Mouse (Mus musculus) midbrain, embryonic 14.5 days (tissue): Measurements from ENCODE around the gene C2cd3. TPM values are rescaled to one million over a fixed set of nuclear protein-coding genes. Genes with fewer than 3 reads are reported as not detected.

ENCODE experiments used
- ATAC-seq: fragments of 200-750 bp; cut with Nextera tagmentation; 2 replicates; pipeline ENCODE4 v1.8.0; 2017; ENCODE audit warnings: moderate number of reproducible peaks, moderate library complexity; ENCODE audit not compliant: low FRiP score, low TSS enrichment
- DNase-seq: peaks from one replicate; pipeline ENCODE4 v3.0.0-alpha.2; 2015
- H3K27ac ChIP-seq: fragments of 300-500 bp; sonication (generic); replicated peaks from 2 replicates; pipeline ENCODE4 v1.5.1; 2014; ENCODE audit warnings: mild to moderate bottlenecking, low read depth, low read length, moderate library complexity
- H3K27me3 ChIP-seq: fragments of 300-500 bp; sonication (generic); 2 replicates; pipeline ENCODE4 v1.6.1; 2014; ENCODE audit warnings: low read length, control low read depth, mixed read lengths; ENCODE audit not compliant: control insufficient read depth, insufficient read depth
- H3K36me3 ChIP-seq: fragments of 300-500 bp; sonication (generic); 2 replicates; pipeline ENCODE4 v1.6.1; 2014; ENCODE audit warnings: low read length, control low read depth; ENCODE audit not compliant: control insufficient read depth, insufficient read depth
- H3K4me1 ChIP-seq: fragments of 300-500 bp; sonication (generic); 2 replicates; pipeline ENCODE4 v1.6.1; 2014; ENCODE audit warnings: mild to moderate bottlenecking, antibody characterized with exemption, low read length, control low read depth; ENCODE audit not compliant: control insufficient read depth, insufficient read depth
- H3K4me2 ChIP-seq: fragments of 300-500 bp; sonication (generic); 2 replicates; pipeline ENCODE4 v1.6.1; 2014; ENCODE audit warnings: mild to moderate bottlenecking, low read length, moderate library complexity
- H3K4me3 ChIP-seq: fragments of 300-500 bp; sonication (generic); replicated peaks from 2 replicates; pipeline ENCODE4 v1.5.1; 2014; ENCODE audit warnings: low read depth, low read length
- H3K9ac ChIP-seq: fragments of 300-500 bp; sonication (generic); replicated peaks from 2 replicates; pipeline ENCODE4 v1.6.1; 2014; ENCODE audit warnings: mild to moderate bottlenecking, low read length, moderate library complexity
- H3K9me3 ChIP-seq: fragments of 300-500 bp; sonication (generic); 2 replicates; pipeline ENCODE4 v1.6.1; 2016; ENCODE audit warnings: low read length, control low read depth, mixed read lengths; ENCODE audit not compliant: control insufficient read depth
- WGBS: fragments of 180-500 bp; shearing (Covaris S2); extraction: QIAGEN DNeasy Blood & Tissue Kit; methylation state at CpG from one replicate; pipeline ENCODE4 v1.1.7; 2014; 5-methylcytosine and 5-hydroxymethylcytosine counted together
- polyA plus RNA-seq: library from polyadenylated mRNA; unstranded; fragments of >200 nt; fragmentation: Nextera tagmentation; extraction: Ambion mirVana; gene quantifications from 2 replicates; pipeline ENCODE4 v1.2.1, GENCODE M21; 2014

The C2cd3 gene
- 27.7 and 28.7 TPM in 2 replicates for polyA plus RNA-seq

DNA sequence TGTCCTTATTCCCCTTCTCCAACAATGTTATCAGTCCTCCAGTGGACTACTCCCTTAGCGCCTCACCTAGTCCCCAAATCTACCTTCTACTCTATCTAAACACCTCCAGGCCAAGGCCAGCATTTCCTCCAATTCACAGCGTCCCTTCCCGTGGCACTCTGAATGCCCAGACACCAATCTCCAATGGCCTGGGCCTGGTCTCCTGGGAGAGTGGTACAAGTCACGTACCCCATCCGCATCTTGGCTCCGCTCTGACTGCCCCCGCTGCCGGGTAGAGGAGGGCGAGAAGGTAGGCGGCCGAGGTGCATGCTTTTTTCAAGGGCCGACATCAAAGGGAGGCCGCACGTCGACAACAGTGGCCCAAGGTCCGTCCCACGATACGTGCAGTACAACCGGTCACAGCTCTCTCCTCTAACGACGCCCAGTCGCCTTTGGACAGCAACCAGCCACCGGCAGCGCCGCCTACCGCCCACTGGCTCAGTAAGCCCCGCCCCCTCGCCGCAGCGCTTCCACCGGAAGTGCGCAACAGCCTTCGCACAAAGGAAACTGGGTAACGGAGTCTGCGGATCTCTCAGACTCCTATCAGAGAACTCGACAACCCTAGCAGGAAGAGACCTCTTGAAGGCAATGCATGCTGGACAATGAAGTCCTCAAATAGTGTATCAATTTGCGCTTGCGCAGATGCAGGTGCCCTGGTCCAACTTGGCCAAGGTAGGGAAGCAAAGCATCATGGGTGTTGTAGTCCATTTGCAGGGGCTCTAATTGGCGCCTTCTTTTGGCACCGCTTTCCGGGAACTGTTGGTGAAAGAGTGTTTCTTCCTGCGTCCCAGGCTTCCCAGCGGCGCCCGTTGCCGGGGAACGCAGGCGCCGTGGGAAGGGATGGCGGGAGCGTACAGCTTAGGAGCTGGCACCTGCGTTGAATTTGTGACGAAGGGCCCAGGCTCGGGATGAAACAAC lies at the start of gene C2cd3, which contains the start of gene Ppme1:
Gene C2cd3 (plus strand): TSS at position 739 of the 957 bp plus-strand sequence.
Gene Ppme1 (minus strand): TSS at position 813 of the 957 bp plus-strand sequence.
- Histone ChIP-seq H3K9me3 (no peaks in the 10 kb centered on the region), H3K36me3 (peaks cover 19% of the 10 kb centered on the region), H3K4me3 (peak within 1 kb of the TSS; percentile 82), H3K27ac (peak within 1 kb of the TSS; percentile 93), H3K27me3 (no peaks in the 10 kb centered on the region), H3K4me2 (peak within 1 kb of the TSS; percentile 72), H3K4me1 (peaks cover 26% of the 10 kb centered on the region), H3K9ac (peak within 1 kb of the TSS; percentile 88)
- ATAC-seq (peak; percentile 98), DNase-seq (peak; percentile 100)
- WGBS, result under 1% methylated on average over 54 of the region's 54 CpGs

DNA sequence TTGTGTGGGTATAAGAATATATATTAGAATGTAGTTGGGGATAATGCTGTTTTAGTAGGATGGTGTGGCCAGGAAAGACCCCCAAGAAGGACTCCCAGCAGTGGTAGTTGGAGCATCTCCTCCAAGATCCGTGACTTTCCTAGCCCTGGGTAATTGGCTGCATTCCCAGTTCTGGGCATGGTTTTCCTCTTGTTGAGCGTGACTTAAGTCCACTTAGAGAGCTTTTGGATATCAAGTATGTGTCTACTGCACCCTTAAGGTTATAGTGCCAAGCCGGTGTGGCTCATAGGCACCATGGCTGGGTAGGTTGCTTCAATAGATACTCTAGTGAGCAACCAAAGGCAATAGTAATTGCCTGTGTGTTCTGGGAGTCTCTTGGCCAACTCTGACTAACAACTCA lies 48.3 kb upstream of the C2cd3 start:
- Histone ChIP-seq H3K4me3 (no peak overlapping the region), H3K9me3 (no peaks in the 10 kb centered on the region), H3K9ac (no peak overlapping the region), H3K36me3 (peaks cover 31% of the 10 kb centered on the region), H3K4me1 (no peaks in the 10 kb centered on the region), H3K4me2 (no peak overlapping the region), H3K27ac (no peak overlapping the region), H3K27me3 (no peaks in the 10 kb centered on the region)
- no peak for ATAC-seq
- no peak for DNase-seq
- WGBS, result 93% methylated on average over 3 of the region's 3 CpGs

DNA sequence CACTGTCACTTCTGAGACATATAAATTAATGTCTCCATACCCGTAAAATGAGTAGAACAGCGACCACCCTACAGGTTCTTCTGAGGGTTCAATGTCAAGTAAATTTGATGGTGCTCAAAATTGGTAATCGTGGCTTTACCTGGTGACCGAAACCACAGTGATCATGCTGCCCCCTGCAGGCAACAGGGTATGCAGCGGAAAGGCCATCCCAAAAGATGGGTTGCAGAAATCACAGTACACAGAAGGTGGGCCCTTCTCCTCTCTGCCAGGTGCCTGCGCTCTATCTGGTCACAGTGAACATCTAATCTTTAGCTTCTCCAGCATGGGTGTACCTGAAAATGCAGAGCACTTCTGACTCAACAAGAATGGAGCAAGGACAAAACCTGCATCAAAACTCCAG lies 46.6 kb upstream of the C2cd3 start:
- ATAC-seq, result no peak
- peak; percentile 82 for DNase-seq
- Histone ChIP-seq H3K9ac (no peak overlapping the region), H3K27me3 (no peaks in the 10 kb centered on the region), H3K4me3 (no peak overlapping the region), H3K4me2 (no peak overlapping the region), H3K36me3 (peaks cover 45% of the 10 kb centered on the region), H3K9me3 (no peaks in the 10 kb centered on the region), H3K4me1 (no peaks in the 10 kb centered on the region), H3K27ac (no peak overlapping the region)
- 77% methylated on average over 6 of the region's 6 CpGs for WGBS

GRCm38 (mm10) chr7:100327514-100327913 lies 44.5 kb upstream of the C2cd3 start:
- H3K9ac ChIP-seq, result no peak overlapping the region
- no peaks in the 10 kb centered on the region for H3K4me1 ChIP-seq
- no peak overlapping the region for H3K4me2 ChIP-seq
- H3K4me3 ChIP-seq, result no peak overlapping the region
- no peak overlapping the region for H3K27ac ChIP-seq
- 92% methylated on average over 7 of the region's 7 CpGs for WGBS
- ATAC-seq, result no peak
- peaks cover 65% of the 10 kb centered on the region for H3K36me3 ChIP-seq
- no peaks in the 10 kb centered on the region for H3K27me3 ChIP-seq
- no peaks in the 10 kb centered on the region for H3K9me3 ChIP-seq
- DNase-seq, result no peak

- no peak overlapping the region for H3K4me2 ChIP-seq
- ATAC-seq, result no peak
- H3K9ac ChIP-seq, result no peak overlapping the region
- peaks cover 76% of the 10 kb centered on the region for H3K36me3 ChIP-seq
- H3K4me1 ChIP-seq, result no peaks in the 10 kb centered on the region
- WGBS, result 90% methylated on average over 4 of the region's 4 CpGs
- no peaks in the 10 kb centered on the region for H3K9me3 ChIP-seq
- H3K27me3 ChIP-seq, result no peaks in the 10 kb centered on the region
- H3K27ac ChIP-seq, result no peak overlapping the region
- no peak overlapping the region for H3K4me3 ChIP-seq
- DNase-seq, result no peak
Observed at GRCm38 (mm10) chr7:100328636-100329035, 43.4 kb upstream of the C2cd3 start.

GRCm38 (mm10) chr7:100331269-100331668 lies 40.8 kb upstream of the C2cd3 start:
- no peaks in the 10 kb centered on the region for H3K9me3 ChIP-seq
- H3K36me3 ChIP-seq, result peaks cover 91% of the 10 kb centered on the region
- WGBS, result 94% methylated on average over 3 of the region's 3 CpGs
- H3K9ac ChIP-seq, result no peak overlapping the region
- H3K4me2 ChIP-seq, result no peak overlapping the region
- H3K4me1 ChIP-seq, result no peaks in the 10 kb centered on the region
- ATAC-seq, result no peak
- no peak overlapping the region for H3K4me3 ChIP-seq
- no peaks in the 10 kb centered on the region for H3K27me3 ChIP-seq
- no peak for DNase-seq
- H3K27ac ChIP-seq, result no peak overlapping the region

DNA sequence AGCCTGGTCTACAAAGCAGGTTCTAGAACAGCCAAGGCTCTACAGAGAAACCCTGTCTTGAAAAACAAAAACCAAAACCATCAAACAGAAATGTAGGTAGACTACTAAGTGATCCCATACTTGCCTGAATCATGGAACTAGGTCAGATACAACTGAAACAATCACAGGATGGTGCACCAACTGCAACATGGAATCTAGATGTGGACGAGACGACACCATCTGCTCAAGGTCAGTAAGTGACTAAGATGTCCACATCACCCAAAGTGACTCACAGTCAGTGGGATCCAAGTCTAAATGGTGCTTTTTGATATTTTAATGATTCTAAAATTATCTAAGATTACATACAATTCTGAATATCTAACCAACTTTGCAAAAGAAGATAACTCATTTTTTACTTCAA lies 36.1 kb upstream of the C2cd3 start:
- 94% methylated on average over 2 of the region's 2 CpGs for WGBS

DNA sequence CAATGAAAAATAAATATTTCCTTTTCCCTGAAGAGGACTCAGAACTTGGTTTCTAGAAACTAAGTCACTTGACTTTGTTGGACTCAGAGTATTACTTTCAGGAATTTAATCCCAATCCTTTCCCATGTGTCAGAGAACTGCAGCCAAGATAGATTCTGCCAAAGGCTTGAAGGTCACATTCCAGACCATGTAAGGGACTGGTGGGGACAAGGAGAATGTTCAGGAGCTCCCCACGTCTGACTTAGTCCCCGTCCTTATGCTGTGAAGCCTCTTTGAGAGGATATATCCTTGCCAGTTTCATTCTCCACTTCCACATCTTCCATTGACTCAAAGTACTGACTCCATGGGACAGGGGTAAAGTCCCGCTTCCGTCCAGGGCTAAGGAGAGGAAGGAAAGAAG lies 17.0 kb upstream of the C2cd3 start:
- no peak overlapping the region for H3K27ac ChIP-seq
- 88% methylated on average over 4 of the region's 4 CpGs for WGBS
- no peaks in the 10 kb centered on the region for H3K4me1 ChIP-seq
- H3K4me3 ChIP-seq, result no peak overlapping the region
- ATAC-seq, result no peak
- H3K9me3 ChIP-seq, result no peaks in the 10 kb centered on the region
- H3K27me3 ChIP-seq, result no peaks in the 10 kb centered on the region
- no peak for DNase-seq
- H3K4me2 ChIP-seq, result no peak overlapping the region
- peaks cover 32% of the 10 kb centered on the region for H3K36me3 ChIP-seq
- H3K9ac ChIP-seq, result no peak overlapping the region

More for the DNA sequence above, 36.1 kb upstream of the C2cd3 start:
- no peak overlapping the region for H3K9ac ChIP-seq
- no peaks in the 10 kb centered on the region for H3K4me1 ChIP-seq
- H3K27me3 ChIP-seq, result no peaks in the 10 kb centered on the region
- ATAC-seq (no peak), DNase-seq (no peak)
- peaks cover 94% of the 10 kb centered on the region for H3K36me3 ChIP-seq
- no peaks in the 10 kb centered on the region for H3K9me3 ChIP-seq
- H3K4me2 ChIP-seq, result no peak overlapping the region
- no peak overlapping the region for H3K4me3 ChIP-seq
- H3K27ac ChIP-seq, result no peak overlapping the region

DNA sequence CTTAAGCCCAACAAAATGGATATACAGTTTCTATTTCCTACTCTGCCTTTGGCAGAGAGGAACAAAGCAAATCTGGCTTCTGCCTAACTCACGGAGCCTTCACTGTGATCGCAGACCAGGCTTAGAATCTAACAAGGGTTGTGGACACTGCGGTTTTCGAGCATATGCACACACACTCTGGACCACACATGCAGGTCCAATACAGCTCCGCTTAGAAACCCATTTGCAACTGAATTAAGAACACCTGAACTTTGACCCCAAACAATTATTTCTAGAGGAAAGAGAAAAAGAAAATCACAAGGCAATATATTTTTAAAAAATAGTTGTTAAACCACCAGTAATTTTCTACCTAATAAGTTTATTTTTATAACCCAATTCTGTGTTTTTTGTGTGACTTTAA lies 15.7 kb upstream of the C2cd3 start:
- no peak overlapping the region for H3K4me2 ChIP-seq
- ATAC-seq (no peak), DNase-seq (no peak)
- H3K4me3 ChIP-seq, result no peak overlapping the region
- no peaks in the 10 kb centered on the region for H3K9me3 ChIP-seq
- H3K4me1 ChIP-seq, result no peaks in the 10 kb centered on the region
- WGBS, result 80% methylated on average over 5 of the region's 5 CpGs
- peaks cover 23% of the 10 kb centered on the region for H3K36me3 ChIP-seq
- no peak overlapping the region for H3K27ac ChIP-seq
- no peak overlapping the region for H3K9ac ChIP-seq
- H3K27me3 ChIP-seq, result no peaks in the 10 kb centered on the region
